Mouse (Mus musculus) ES-E14 (cell line): ENCODE results near the gene Syf2.

Source experiments
- CHD2 ChIP-seq: IDR thresholded peaks from 2 replicates; pipeline ENCODE4 v1.6.1; 2014; ENCODE audit warnings: mild to moderate bottlenecking, low read depth, low read length, inconsistent platforms
- HCFC1 ChIP-seq: IDR thresholded peaks from 2 replicates; pipeline ENCODE4 v1.6.1; 2012; ENCODE audit warnings: low read length, inconsistent platforms, borderline replicate concordance; ENCODE audit not compliant: insufficient read depth
- MAFK ChIP-seq: IDR thresholded peaks from 2 replicates; pipeline ENCODE4 v1.6.1; 2014; ENCODE audit warnings: mild to moderate bottlenecking, low read depth, low read length, inconsistent platforms; ENCODE audit not compliant: insufficient read depth
- ZC3H11A ChIP-seq: IDR thresholded peaks from 2 replicates; pipeline ENCODE4 v1.6.1; 2012; ENCODE audit warnings: low read depth, mild to moderate bottlenecking, inconsistent platforms, low read length, borderline replicate concordance
- ZNF384 ChIP-seq: IDR thresholded peaks from 2 replicates; pipeline ENCODE4 v1.6.1; 2012; ENCODE audit warnings: low read depth, low read length, inconsistent platforms

DNA sequence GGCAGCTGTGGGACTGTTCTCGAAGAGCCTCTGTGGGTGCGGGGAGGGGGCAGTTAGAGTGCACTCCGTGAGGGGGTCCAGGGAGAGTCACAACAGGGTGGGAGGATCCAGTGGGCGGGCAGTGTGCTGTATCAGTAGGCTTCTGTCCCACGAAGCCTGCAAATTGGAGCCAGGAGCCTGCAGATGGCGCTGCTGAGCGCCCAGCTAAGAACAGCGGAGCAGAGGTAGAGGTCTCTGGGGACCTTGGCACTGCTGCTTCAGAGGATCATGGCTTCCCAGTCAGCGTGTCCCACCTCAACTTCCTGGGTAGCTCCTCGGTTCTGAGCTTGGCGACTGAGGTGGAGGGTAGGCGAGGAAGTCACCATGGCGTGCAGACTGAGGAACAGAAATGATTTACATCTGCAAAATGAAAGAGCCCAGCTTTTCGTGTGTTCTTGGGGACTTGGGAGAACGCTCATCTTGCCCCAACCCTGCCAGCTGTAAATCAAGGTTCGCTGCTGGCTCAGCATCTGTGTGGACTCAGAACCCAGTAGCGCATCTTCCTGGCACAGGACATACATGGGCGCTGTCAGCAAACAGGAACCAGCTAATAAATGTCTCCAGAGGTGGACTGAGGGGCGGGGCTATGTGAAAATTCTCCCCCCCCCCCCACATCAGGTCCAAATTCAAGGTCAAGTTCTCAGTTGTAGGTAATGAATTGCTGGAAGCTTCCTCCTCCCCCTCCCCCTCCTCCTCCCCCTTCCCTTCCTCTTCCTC, 32.5 kb downstream of the Syf2 start:
- no peak for TF ChIP-seq ZC3H11A
- no peak for TF ChIP-seq CHD2
- no peak for TF ChIP-seq HCFC1
- no peak for TF ChIP-seq ZNF384
- TF ChIP-seq MAFK: no peak
